Mouse (Mus musculus) forebrain, embryonic 16.5 days (tissue): Measurements from ENCODE around the gene Selp. TPM values are rescaled to one million over a fixed set of nuclear protein-coding genes. Genes with fewer than 3 reads are reported as not detected.

Experiments
- ATAC-seq: fragments of 200-750 bp; cut with Nextera tagmentation; 2 replicates; pipeline ENCODE4 v1.8.0; 2017; ENCODE audit warnings: mild to moderate bottlenecking, moderate library complexity
- H3K27ac ChIP-seq: fragments of 300-500 bp; sonication (generic); 2 replicates; pipeline ENCODE4 v1.5.1; 2014; ENCODE audit warnings: low read length, control low read depth
- H3K27me3 ChIP-seq: fragments of 300-500 bp; sonication (generic); replicated peaks from 2 replicates; pipeline ENCODE4 v1.6.1; 2014; ENCODE audit warnings: low read length; ENCODE audit not compliant: control insufficient read depth, insufficient read depth
- H3K36me3 ChIP-seq: fragments of 300-500 bp; sonication (generic); 2 replicates; pipeline ENCODE4 v1.6.1; 2014; ENCODE audit not compliant: control insufficient read depth, insufficient read depth
- H3K4me1 ChIP-seq: fragments of 300-500 bp; sonication (generic); replicated peaks from 2 replicates; pipeline ENCODE4 v1.6.1; 2014; ENCODE audit warnings: low read length; ENCODE audit not compliant: control insufficient read depth, insufficient read depth
- H3K4me2 ChIP-seq: fragments of 300-500 bp; sonication (generic); 2 replicates; pipeline ENCODE4 v1.6.1; 2014; ENCODE audit warnings: mild to moderate bottlenecking, low read length, control low read depth
- H3K4me3 ChIP-seq: fragments of 300-500 bp; sonication (generic); replicated peaks from 2 replicates; pipeline ENCODE4 v1.5.1; 2014; ENCODE audit warnings: mild to moderate bottlenecking, low read length, control low read depth
- H3K9ac ChIP-seq: fragments of 300-500 bp; sonication (generic); replicated peaks from 2 replicates; pipeline ENCODE4 v1.6.1; 2014; ENCODE audit warnings: low read depth, low read length, control low read depth
- H3K9me3 ChIP-seq: fragments of 300-500 bp; sonication (generic); 2 replicates; pipeline ENCODE4 v1.6.1; 2016; ENCODE audit warnings: low read length; ENCODE audit not compliant: control insufficient read depth
- WGBS: fragments of 180-500 bp; shearing (Covaris S2); extraction: QIAGEN DNeasy Blood & Tissue Kit; methylation state at CpG from one replicate; pipeline ENCODE4 v1.1.7; 2014; 5-methylcytosine and 5-hydroxymethylcytosine counted together
- polyA plus RNA-seq: library from polyadenylated mRNA; unstranded; fragments of >200 nt; fragmentation: Nextera tagmentation; extraction: Ambion mirVana; gene quantifications from 2 replicates; pipeline ENCODE4 v1.2.1, GENCODE M21; 2015

Selp gene
- polyA plus RNA-seq, 1 experiment from 2014 or later: not detected

DNA sequence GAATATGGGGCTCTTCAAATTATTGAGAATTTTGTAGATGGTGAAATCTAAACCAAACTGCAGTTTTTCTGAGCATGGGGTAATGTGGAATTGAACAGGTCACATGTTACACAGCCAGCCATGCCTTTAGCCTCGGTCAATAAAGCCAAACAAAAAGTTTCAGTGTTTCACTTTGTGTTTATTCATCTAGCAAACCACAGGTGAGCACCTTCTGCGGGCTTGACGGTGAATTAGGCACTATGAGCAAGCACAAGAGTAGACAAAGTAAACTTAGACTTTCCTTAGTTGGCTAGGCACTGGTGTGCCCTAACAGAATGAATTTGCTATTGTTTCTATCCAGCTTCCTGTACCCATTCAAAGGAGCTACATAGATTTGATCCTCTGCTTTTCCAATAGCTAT, 39.9 kb downstream of the Selp start:
- H3K9me3 ChIP-seq: no peaks in the 10 kb centered on the region
- no peak overlapping the region for H3K9ac ChIP-seq
- 77% methylated on average over 3 of the region's 3 CpGs for WGBS

DNA sequence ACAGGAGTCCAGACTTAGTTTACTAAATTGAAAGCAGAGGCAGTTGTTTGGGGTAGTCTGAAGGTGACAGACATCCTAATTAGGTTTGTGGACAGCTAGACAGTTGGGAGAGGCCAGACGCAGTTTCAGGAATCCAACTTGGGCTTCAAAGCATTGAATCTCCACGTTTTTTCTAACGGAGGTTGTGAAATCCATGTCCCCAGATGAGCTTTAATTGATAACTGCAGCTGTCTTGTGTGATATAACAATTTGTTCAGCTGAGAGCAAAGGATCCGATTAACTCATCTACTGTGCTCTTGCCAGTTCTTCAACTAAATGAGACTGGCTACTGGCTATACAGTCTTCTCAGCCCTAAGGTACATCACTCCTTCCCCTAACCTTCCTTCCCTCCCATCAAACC, 43.5 kb downstream of the Selp start:
- WGBS: 72% methylated on average over 4 of the region's 4 CpGs
- no peak overlapping the region for H3K27ac ChIP-seq
- no peaks in the 10 kb centered on the region for H3K36me3 ChIP-seq
- no peaks in the 10 kb centered on the region for H3K9me3 ChIP-seq
- no peak overlapping the region for H3K4me2 ChIP-seq
- H3K9ac ChIP-seq: no peak overlapping the region
- H3K4me1 ChIP-seq: no peaks in the 10 kb centered on the region
- no peaks in the 10 kb centered on the region for H3K27me3 ChIP-seq
- no peak for ATAC-seq
- H3K4me3 ChIP-seq: no peak overlapping the region

More for the DNA sequence above, 39.9 kb downstream of the Selp start:
- no peak overlapping the region for H3K4me3 ChIP-seq
- H3K36me3 ChIP-seq: no peaks in the 10 kb centered on the region
- H3K27ac ChIP-seq: no peak overlapping the region
- H3K4me1 ChIP-seq: no peaks in the 10 kb centered on the region
- H3K4me2 ChIP-seq: no peak overlapping the region
- no peak for ATAC-seq
- no peaks in the 10 kb centered on the region for H3K27me3 ChIP-seq

DNA sequence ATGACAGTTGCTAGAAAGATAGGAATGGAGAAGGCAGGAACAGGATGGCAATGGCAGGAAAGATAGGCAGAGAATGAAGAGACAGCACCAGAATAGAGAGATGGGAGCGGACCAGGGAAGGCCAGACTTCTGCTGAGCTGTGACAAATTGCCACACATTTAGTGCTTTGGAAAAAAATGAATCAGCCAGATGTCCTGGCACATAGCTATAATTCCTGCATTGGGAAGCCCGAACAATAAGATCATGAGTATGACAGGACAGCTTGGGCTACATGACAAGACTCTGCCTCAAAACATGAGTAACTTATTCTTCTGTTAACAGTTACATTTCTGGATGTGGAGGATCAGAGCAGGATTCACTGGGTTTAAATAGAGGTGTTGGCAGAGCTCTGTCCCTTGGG, 44.7 kb downstream of the Selp start:
- no peak overlapping the region for H3K27ac ChIP-seq
- no peak overlapping the region for H3K4me3 ChIP-seq
- H3K36me3 ChIP-seq: no peaks in the 10 kb centered on the region
- no peaks in the 10 kb centered on the region for H3K4me1 ChIP-seq
- WGBS: 90% methylated on average over 2 of the region's 2 CpGs
- no peak overlapping the region for H3K4me2 ChIP-seq
- no peak for ATAC-seq
- no peaks in the 10 kb centered on the region for H3K27me3 ChIP-seq
- no peaks in the 10 kb centered on the region for H3K9me3 ChIP-seq
- no peak overlapping the region for H3K9ac ChIP-seq

- Histone ChIP-seq H3K4me2 (no peak overlapping the region), H3K9me3 (no peaks in the 10 kb centered on the region), H3K4me3 (no peak overlapping the region), H3K27ac (no peak overlapping the region), H3K36me3 (no peaks in the 10 kb centered on the region), H3K27me3 (no peaks in the 10 kb centered on the region), H3K4me1 (no peaks in the 10 kb centered on the region), H3K9ac (no peak overlapping the region)
- ATAC-seq: no peak
- WGBS: 85% methylated on average over 5 of the region's 5 CpGs
These were observed 47.7 kb downstream of the Selp start for GRCm38 (mm10) chr1:164162745-164163144.

GRCm38 (mm10) chr1:164168818-164169217, 53.8 kb downstream of the Selp start:
- no peaks in the 10 kb centered on the region for H3K4me1 ChIP-seq
- H3K27me3 ChIP-seq: no peaks in the 10 kb centered on the region
- H3K9ac ChIP-seq: no peak overlapping the region
- H3K9me3 ChIP-seq: 0 out of 2 replicates have a peak, but pooled peaks cover 2% of the 10 kb centered on the region
- H3K36me3 ChIP-seq: no peaks in the 10 kb centered on the region
- H3K4me2 ChIP-seq: no peak overlapping the region
- H3K27ac ChIP-seq: no peak overlapping the region
- no peak overlapping the region for H3K4me3 ChIP-seq
- WGBS: 76% methylated on average over 4 of the region's 4 CpGs
- no peak for ATAC-seq

- Histone ChIP-seq H3K27ac (no peak overlapping the region), H3K4me2 (no peak overlapping the region), H3K9me3 (0 out of 2 replicates have a peak, but pooled peaks cover 2% of the 10 kb centered on the region), H3K4me3 (no peak overlapping the region), H3K36me3 (no peaks in the 10 kb centered on the region), H3K9ac (no peak overlapping the region), H3K4me1 (no peaks in the 10 kb centered on the region), H3K27me3 (no peaks in the 10 kb centered on the region)
- 92% methylated on average over 2 of the region's 2 CpGs for WGBS
- no peak for ATAC-seq
These were observed 55.4 kb downstream of the Selp start for GRCm38 (mm10) chr1:164170434-164170833.

- 90% methylated on average over 4 of the region's 4 CpGs for WGBS
- H3K4me1 ChIP-seq: no peaks in the 10 kb centered on the region
These were observed 58.1 kb downstream of the Selp start for GRCm38 (mm10) chr1:164173145-164173544.

DNA sequence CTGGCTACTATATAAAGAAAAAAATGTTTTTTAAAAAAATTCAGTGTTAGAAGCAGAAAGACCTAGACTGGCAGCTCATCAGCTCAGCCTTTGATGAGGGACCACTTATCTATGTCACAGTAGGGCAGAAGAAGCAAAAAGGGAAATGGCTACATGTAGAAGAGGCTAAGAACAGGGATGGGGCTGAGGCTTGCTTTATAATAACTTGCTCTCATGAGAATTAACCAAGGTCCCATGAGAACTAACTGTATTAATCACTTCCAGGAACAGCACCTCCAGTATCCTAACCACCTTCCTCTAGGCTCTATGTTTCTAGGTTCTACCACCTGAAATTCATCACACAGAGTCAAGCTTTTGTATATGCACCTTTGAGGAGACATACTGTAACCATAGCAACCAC, 61.8 kb downstream of the Selp start:
- H3K4me1 ChIP-seq: no peaks in the 10 kb centered on the region; the same call in 1 of the 2 replicates
- no peak overlapping the region for H3K4me3 ChIP-seq
- ATAC-seq: no peak
- no peak overlapping the region for H3K9ac ChIP-seq
- no peaks in the 10 kb centered on the region for H3K36me3 ChIP-seq
- no peak overlapping the region for H3K4me2 ChIP-seq
- no peak overlapping the region for H3K27ac ChIP-seq
- no peaks in the 10 kb centered on the region for H3K27me3 ChIP-seq
- H3K9me3 ChIP-seq: 0 out of 2 replicates have a peak, but pooled peaks cover 2% of the 10 kb centered on the region

More at GRCm38 (mm10) chr1:164173145-164173544, 58.1 kb downstream of the Selp start:
- no peak overlapping the region for H3K27ac ChIP-seq
- H3K9ac ChIP-seq: no peak overlapping the region
- H3K27me3 ChIP-seq: no peaks in the 10 kb centered on the region
- H3K36me3 ChIP-seq: no peaks in the 10 kb centered on the region
- no peak overlapping the region for H3K4me2 ChIP-seq
- 0 out of 2 replicates have a peak, but pooled peaks cover 2% of the 10 kb centered on the region for H3K9me3 ChIP-seq
- no peak overlapping the region for H3K4me3 ChIP-seq
- no peak for ATAC-seq

- H3K27ac ChIP-seq: no peak overlapping the region
- no peaks in the 10 kb centered on the region for H3K36me3 ChIP-seq
- ATAC-seq: no peak
- WGBS: 63% methylated on average over 6 of the region's 6 CpGs
- no peaks in the 10 kb centered on the region for H3K9me3 ChIP-seq
- H3K4me2 ChIP-seq: no peak overlapping the region
- H3K9ac ChIP-seq: no peak overlapping the region
- no peaks in the 10 kb centered on the region for H3K27me3 ChIP-seq
- H3K4me3 ChIP-seq: no peak overlapping the region
- H3K4me1 ChIP-seq: no peaks in the 10 kb centered on the region; the same call in 1 of the 2 replicates
These were observed 63.4 kb downstream of the Selp start for GRCm38 (mm10) chr1:164178429-164178828.
